Mouse (Mus musculus) neutrophil, adult 5-6 weeks (primary cell): ENCODE results near the gene Selenbp2. TPM values are rescaled to one million over a fixed set of nuclear protein-coding genes. Genes with fewer than 3 reads are reported as not detected.
A peak's percentile ranks its signal among the peaks of the same experiment; 100 is the strongest.
"Not testable (repeated sequence)": the region's sequence is repeated elsewhere in the genome, so short reads cannot be mapped to it uniquely, and the experiment has no call there.

ENCODE experiments used
- ATAC-seq: fragments of 151-379, 151-347 bp; 2 replicates; pipeline ENCODE4 v1.8.0; 2017; ENCODE audit warnings: mild to moderate bottlenecking, moderate TSS enrichment; ENCODE audit not compliant: insufficient number of reproducible peaks, poor library complexity, low FRiP score, severe bottlenecking; ENCODE audit errors: extremely low read depth
- total RNA-seq: library from RNA; stranded (forward); fragments of 200-1000 nt; gene quantifications from 2 replicates; pipeline ENCODE4 v1.2.3, GENCODE M21; 2017

Selenbp2 gene
- total RNA-seq, 1 experiment from 2014 or later: not detected

GRCm38 (mm10) chr3:94690162-94690561 lies 3.2 kb upstream of the Selenbp2 start:
- ATAC-seq: not testable (repeated sequence)

- ATAC-seq: no peak
Observed at GRCm38 (mm10) chr3:94690616-94691247, 2.6 kb upstream of the Selenbp2 start.

GRCm38 (mm10) chr3:94691694-94692093 lies 1.7 kb upstream of the Selenbp2 start:
- ATAC-seq: not testable (repeated sequence)

GRCm38 (mm10) chr3:94693874-94694273 lies 518 bp downstream of the Selenbp2 start:
- not testable (repeated sequence) for ATAC-seq

- not testable (repeated sequence) for ATAC-seq
Observed at GRCm38 (mm10) chr3:94695591-94695990, 2.2 kb downstream of the Selenbp2 start.

- not testable (repeated sequence) for ATAC-seq
Observed at GRCm38 (mm10) chr3:94696257-94696656, 2.9 kb downstream of the Selenbp2 start.

- ATAC-seq: not testable (repeated sequence)
Observed at GRCm38 (mm10) chr3:94702163-94702810, 8.9 kb downstream of the Selenbp2 start.

- ATAC-seq: no peak
Observed at GRCm38 (mm10) chr3:94702856-94703255, 9.5 kb downstream of the Selenbp2 start.

- ATAC-seq: peak; percentile 40; the same call in 1 of the 2 replicates
Observed at GRCm38 (mm10) chr3:94703364-94703763, 10.0 kb downstream of the Selenbp2 start.

GRCm38 (mm10) chr3:94710591-94710990 lies 17.2 kb downstream of the Selenbp2 start:
- not testable (repeated sequence) for ATAC-seq

GRCm38 (mm10) chr3:94713424-94713823 lies 20.1 kb downstream of the Selenbp2 start:
- ATAC-seq: not testable (repeated sequence)

GRCm38 (mm10) chr3:94718253-94718652 lies 24.9 kb downstream of the Selenbp2 start:
- not testable (repeated sequence) for ATAC-seq

GRCm38 (mm10) chr3:94723637-94724036 lies 30.3 kb downstream of the Selenbp2 start:
- not testable (repeated sequence) for ATAC-seq

- ATAC-seq: no peak
Observed at GRCm38 (mm10) chr3:94745691-94746090, 52.3 kb downstream of the Selenbp2 start.

Other genes starting within 250 kb of the Selenbp2 start
- not detected in 2 replicates for gene Oaz3, start 249.6 kb upstream of the Selenbp2 start, total RNA-seq
- gene Celf3, start 215.3 kb upstream of the Selenbp2 start, total RNA-seq: 0.12 TPM in 1 of 2 replicates, not detected in the other
- gene Riiad1, start 213.2 kb upstream of the Selenbp2 start, total RNA-seq: 1.8 TPM in 1 of 2 replicates, not detected in the other
- 41.3 and 47.1 TPM in 2 replicates for gene Snx27, start 110.8 kb upstream of the Selenbp2 start, total RNA-seq
- not detected in 2 replicates for gene Gm10972, start 50.4 kb upstream of the Selenbp2 start, total RNA-seq
- 4.1 and 4.9 TPM in 2 replicates for gene Tuft1, start 34.7 kb upstream of the Selenbp2 start, total RNA-seq
- gene Cgn, start 92.9 kb downstream of the Selenbp2 start, total RNA-seq: not detected in 2 replicates
- gene Pogz, start 144.0 kb downstream of the Selenbp2 start, total RNA-seq: 32.0 and 35.3 TPM in 2 replicates
- gene Psmb4, start 193.4 kb downstream of the Selenbp2 start, total RNA-seq: 98.0 and 111 TPM in 2 replicates
- 1.4 and 1.7 TPM in 2 replicates for gene Selenbp1, start 239.5 kb downstream of the Selenbp2 start, total RNA-seq